8 mouse cellular contexts compared by ENCODE assay signal in the genomic region with DNA sequence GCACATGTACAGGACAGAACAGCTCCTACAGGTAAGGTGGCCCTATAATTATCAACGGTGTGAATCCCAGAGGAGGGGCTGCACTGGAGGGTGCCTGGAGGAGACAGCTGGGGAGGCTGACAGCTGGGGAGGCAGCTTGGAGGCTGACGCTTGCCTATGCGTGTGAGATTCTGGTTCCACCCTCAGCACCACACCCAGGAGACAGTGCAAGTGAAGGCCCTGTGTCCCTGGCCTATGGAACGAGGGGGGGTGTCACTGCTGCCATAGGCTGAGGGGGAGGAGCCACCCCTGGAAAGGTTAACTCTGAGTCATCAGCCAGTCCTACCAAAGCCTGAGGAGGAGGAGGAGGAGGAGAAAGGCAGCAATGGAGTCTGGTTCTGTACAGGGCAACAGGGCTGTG. TPM values are rescaled to one million over a fixed set of nuclear protein-coding genes. Genes with fewer than 3 reads are reported as not detected.
DNase-seq lines count a peak whose midpoint lies in the region; ATAC-seq and TF ChIP-seq lines count a peak whose summit lies in the region.

No protein-coding gene starts in this region.

- ATAC-seq in cerebellum, adult (ENCODE audit: insufficient number of reproducible peaks, low FRiP score, low TSS enrichment) = no peak
- ATAC-seq in embryonic facial prominence, embryonic 15.5 days (ENCODE audit: insufficient number of reproducible peaks, low FRiP score, low TSS enrichment, low read depth) = no peak

- 52% methylated on average over 4 of the region's 4 CpGs for WGBS in embryonic facial prominence, embryonic 15.5 days

- H3K9me3 ChIP-seq in embryonic facial prominence, embryonic 15.5 days (replicated peaks) = no peaks in the 10 kb centered on the region

- H3K4me2 ChIP-seq in embryonic facial prominence, embryonic 15.5 days (replicated peaks) = no peak overlapping the region

- peaks cover 53% of the 10 kb centered on the region for H3K36me3 ChIP-seq in embryonic facial prominence, embryonic 15.5 days

- peak overlapping the region; percentile 32; the same call in 1 of the 2 replicates for H3K27ac ChIP-seq in left cerebral cortex, adult 2 months
- peak overlapping the region; percentile 17; the same call in 1 of the 2 replicates for H3K27ac ChIP-seq in embryonic facial prominence, embryonic 15.5 days (replicated peaks)

- H3K4me3 ChIP-seq in left cerebral cortex, adult 2 months = no peak overlapping the region
- no peak overlapping the region for H3K4me3 ChIP-seq in embryonic facial prominence, embryonic 15.5 days (replicated peaks)

- peak; percentile 33 to 53 for DNase-seq in cerebellum, postnatal 25 days
- DNase-seq in left cerebral cortex, adult 2 months (ENCODE audit: extremely low spot score in 1 of 2, low spot score in 2 of 2) = no peak
- DNase-seq in left cerebral cortex, postnatal 14 days (ENCODE audit: low spot score in 2 of 2) = no peak
- peak; percentile 59 for DNase-seq in MN1 (ENCODE audit: low spot score)
- DNase-seq in gastrocnemius, postnatal 25 days = no peak
- DNase-seq in gastrocnemius, postnatal 36 days = no peak

- TF ChIP-seq CTCF in left cerebral cortex, adult 2 months (IDR thresholded peaks at IDR 0.05) = no peak

- H3K27me3 ChIP-seq in embryonic facial prominence, embryonic 15.5 days = no peaks in the 10 kb centered on the region

- intact Hi-C loops in left cerebral cortex, adult 2 months (cut with DNase I) = loop anchor here (5.0 kb wide), 1 partner anchor 40 kb away; the partner anchor contains the start of gene Tesc
- intact Hi-C loops in left cerebral cortex, postnatal 14 days (cut with DNase I) = no loop called here
- intact Hi-C loops in gastrocnemius, postnatal 36 days (cut with DNase I) = no loop called here

- 0 out of 2 replicates have a peak, but pooled peaks cover 6% of the 10 kb centered on the region for H3K4me1 ChIP-seq in embryonic facial prominence, embryonic 15.5 days

- H3K9ac ChIP-seq in embryonic facial prominence, embryonic 15.5 days = no peak overlapping the region

RNA-seq across cellular contexts. Expression of gene Tesc, which starts 40.0 kb away (rescaled TPM):
- total RNA-seq in left cerebral cortex, adult 2 months (2021) = 10 to 100 TPM; 82.0 to 87.3 TPM
- 10 to 100 TPM; 58.0 to 60.3 TPM for total RNA-seq in left cerebral cortex, postnatal 14 days (2021)
- 30.2 and 38.2 TPM in 2 replicates for polyA plus RNA-seq in embryonic facial prominence, embryonic 15.5 days (2015; fragmentation: Nextera tagmentation; extraction: Ambion mirVana)
- total RNA-seq in gastrocnemius, postnatal 25 days (2021) = 1 to 10 TPM in 1 of 2 experiments, under 1 TPM in 1; 0.28 to 1.0 TPM
- total RNA-seq in gastrocnemius, postnatal 36 days (2021) = under 1 TPM; 0.44 to 0.71 TPM

Comparison
In these comparisons a context has a peak if more than half of its experiments do, and no peak if none do; other contexts are left out.
1. DNase-seq: peak in cerebellum, postnatal 25 days (2 of 2) and MN1 (single experiment); none in left cerebral cortex, adult 2 months (0 of 2), left cerebral cortex, postnatal 14 days (0 of 2), gastrocnemius, postnatal 25 days (single experiment) and gastrocnemius, postnatal 36 days (0 of 2).
2. RNA of gene Tesc, which starts 40.0 kb away (total RNA-seq): 82.0 to 87.3 TPM in left cerebral cortex, adult 2 months and 58.0 to 60.3 TPM in left cerebral cortex, postnatal 14 days; 0.28 to 1.0 TPM in gastrocnemius, postnatal 25 days and 0.44 to 0.71 TPM in gastrocnemius, postnatal 36 days; every median in the first group is over 10 times any median in the second.